Mouse (Mus musculus) forebrain, embryonic 11.5 days (tissue): ENCODE data around the gene Itpk1. TPM values are rescaled to one million over a fixed set of nuclear protein-coding genes. Genes with fewer than 3 reads are reported as not detected.

Experiments
- ATAC-seq: fragments of 200-750 bp; cut with Nextera tagmentation; replicated peaks from 2 replicates; pipeline ENCODE4 v1.8.0; 2017; ENCODE audit warnings: moderate TSS enrichment; ENCODE audit not compliant: low FRiP score
- DNase-seq: peaks from one replicate; pipeline ENCODE4 v3.0.0-alpha.2; 2017; ENCODE audit warnings: low spot score
- H3K27ac ChIP-seq: fragments of 300-500 bp; sonication (generic); 2 replicates; pipeline ENCODE4 v1.5.1; 2014; ENCODE audit warnings: low read depth, low read length
- H3K27me3 ChIP-seq: fragments of 300-500 bp; sonication (generic); 2 replicates; pipeline ENCODE4 v1.6.1; 2014; ENCODE audit warnings: mild to moderate bottlenecking, low read length, mixed read lengths; ENCODE audit not compliant: control insufficient read depth, insufficient read depth
- H3K36me3 ChIP-seq: fragments of 300-500 bp; sonication (generic); 2 replicates; pipeline ENCODE4 v1.6.1; 2014; ENCODE audit warnings: mild to moderate bottlenecking, low read length, moderate library complexity, mixed read lengths; ENCODE audit not compliant: control insufficient read depth, insufficient read depth
- H3K4me1 ChIP-seq: fragments of 300-500 bp; sonication (generic); replicated peaks from 2 replicates; pipeline ENCODE4 v1.6.1; 2014; ENCODE audit warnings: low read length, mixed read lengths; ENCODE audit not compliant: control insufficient read depth, insufficient read depth
- H3K4me2 ChIP-seq: fragments of 300-500 bp; sonication (generic); 2 replicates; pipeline ENCODE4 v1.6.1; 2014; ENCODE audit warnings: low read depth, mild to moderate bottlenecking, low read length, moderate library complexity, mixed read lengths; ENCODE audit not compliant: severe bottlenecking
- H3K4me3 ChIP-seq: fragments of 300-500 bp; sonication (generic); 2 replicates; pipeline ENCODE4 v1.5.1; 2014; ENCODE audit warnings: low read depth, low read length
- H3K9ac ChIP-seq: fragments of 300-500 bp; sonication (generic); 2 replicates; pipeline ENCODE4 v1.6.1; 2014; ENCODE audit warnings: low read length
- H3K9me3 ChIP-seq: fragments of 300-500 bp; sonication (generic); 2 replicates; pipeline ENCODE4 v1.6.1; 2016; ENCODE audit warnings: low read length, mixed read lengths; ENCODE audit not compliant: control insufficient read depth
- WGBS: fragments of 180-500 bp; shearing (Covaris S2); extraction: QIAGEN DNeasy Blood & Tissue Kit; methylation state at CpG from one replicate; pipeline ENCODE4 v1.1.7; 2014; 5-methylcytosine and 5-hydroxymethylcytosine counted together
- polyA plus RNA-seq: library from polyadenylated mRNA; unstranded; fragments of >200 nt; fragmentation: Nextera tagmentation; extraction: Ambion mirVana; gene quantifications from 2 replicates; pipeline ENCODE4 v1.2.1, GENCODE M21; 2014

Gene Itpk1
- polyA plus RNA-seq, 1 experiment from 2014 or later = 19.6 TPM

GRCm38 (mm10) chr12:102570111-102570510 is 134.6 kb downstream of the Itpk1 start:
- Histone ChIP-seq H3K36me3 (peaks cover 2% of the 10 kb centered on the region; the same call in 1 of the 2 replicates), H3K27me3 (no peaks in the 10 kb centered on the region), H3K4me1 (no peaks in the 10 kb centered on the region), H3K9ac (no peak overlapping the region), H3K27ac (no peak overlapping the region), H3K9me3 (no peaks in the 10 kb centered on the region), H3K4me3 (no peak overlapping the region), H3K4me2 (no peak overlapping the region)
- WGBS = 91% methylated on average over 13 of the region's 13 CpGs
- ATAC-seq = no peak
- DNase-seq = no peak

- Histone ChIP-seq H3K9me3 (no peaks in the 10 kb centered on the region), H3K4me1 (no peaks in the 10 kb centered on the region), H3K4me3 (no peak overlapping the region), H3K27me3 (no peaks in the 10 kb centered on the region), H3K9ac (no peak overlapping the region), H3K4me2 (no peak overlapping the region), H3K36me3 (no peaks in the 10 kb centered on the region), H3K27ac (no peak overlapping the region)
- WGBS = 79% methylated on average over 7 of the region's 7 CpGs
- DNase-seq (no peak), ATAC-seq (no peak)
Observed at GRCm38 (mm10) chr12:102568219-102568618, 136.5 kb downstream of the Itpk1 start.

GRCm38 (mm10) chr12:102566951-102567350 is 137.8 kb downstream of the Itpk1 start:
- ATAC-seq = no peak
- Histone ChIP-seq H3K4me1 (no peaks in the 10 kb centered on the region), H3K27ac (no peak overlapping the region), H3K36me3 (no peaks in the 10 kb centered on the region), H3K4me3 (no peak overlapping the region), H3K4me2 (no peak overlapping the region), H3K9ac (no peak overlapping the region), H3K9me3 (no peaks in the 10 kb centered on the region), H3K27me3 (no peaks in the 10 kb centered on the region)
- DNase-seq = no peak
- WGBS = 84% methylated on average over 2 of the region's 2 CpGs

GRCm38 (mm10) chr12:102565086-102565485 is 139.6 kb downstream of the Itpk1 start:
- Histone ChIP-seq H3K4me3 (no peak overlapping the region), H3K9ac (no peak overlapping the region), H3K4me2 (no peak overlapping the region), H3K36me3 (no peaks in the 10 kb centered on the region), H3K9me3 (no peaks in the 10 kb centered on the region), H3K27ac (no peak overlapping the region), H3K27me3 (no peaks in the 10 kb centered on the region), H3K4me1 (no peaks in the 10 kb centered on the region)
- WGBS = 90% methylated on average over 6 of the region's 6 CpGs
- DNase-seq (no peak), ATAC-seq (no peak)

- Histone ChIP-seq H3K36me3 (no peaks in the 10 kb centered on the region), H3K9me3 (no peaks in the 10 kb centered on the region), H3K27me3 (peaks cover 4% of the 10 kb centered on the region; the same call in 1 of the 2 replicates), H3K4me3 (no peak overlapping the region), H3K4me2 (no peak overlapping the region), H3K9ac (no peak overlapping the region), H3K4me1 (0 out of 2 replicates have a peak, but pooled peaks cover 2% of the 10 kb centered on the region), H3K27ac (no peak overlapping the region)
- DNase-seq = no peak
- no peak for ATAC-seq
- WGBS = 95% methylated on average over 5 of the region's 5 CpGs
Observed at GRCm38 (mm10) chr12:102557372-102557771, 147.4 kb downstream of the Itpk1 start.

GRCm38 (mm10) chr12:102555850-102556249 is 148.9 kb downstream of the Itpk1 start:
- ATAC-seq = no peak
- Histone ChIP-seq H3K4me3 (peak overlapping the region; percentile 52; the same call in 1 of the 2 replicates), H3K4me2 (no peak overlapping the region; the same call in 1 of the 2 replicates), H3K9me3 (no peaks in the 10 kb centered on the region), H3K36me3 (no peaks in the 10 kb centered on the region), H3K4me1 (0 out of 2 replicates have a peak, but pooled peaks cover 2% of the 10 kb centered on the region), H3K27ac (no peak overlapping the region), H3K9ac (no peak overlapping the region), H3K27me3 (peaks cover 4% of the 10 kb centered on the region; the same call in 1 of the 2 replicates)
- DNase-seq = no peak
- WGBS = 76% methylated on average over 3 of the region's 3 CpGs

- Histone ChIP-seq H3K4me2 (peak within 1 kb of the TSS; percentile 64), H3K9me3 (no peaks in the 10 kb centered on the region), H3K27ac (no peak within 1 kb of the TSS), H3K36me3 (no peaks in the 10 kb centered on the region), H3K4me3 (peak within 1 kb of the TSS; percentile 52), H3K9ac (peak within 1 kb of the TSS; percentile 51), H3K27me3 (peaks cover 4% of the 10 kb centered on the region; the same call in 1 of the 2 replicates), H3K4me1 (0 out of 2 replicates have a peak, but pooled peaks cover 2% of the 10 kb centered on the region)
- WGBS = 2% methylated on average over 48 of the region's 48 CpGs
- ATAC-seq (peak; percentile 78), DNase-seq (peak; percentile 94)
Observed at GRCm38 (mm10) chr12:102554721-102555516, 149.8 kb downstream of the Itpk1 start, which contains the start of gene Chga. Gene Chga, plus strand, starts transcription at chr12:102554969.

GRCm38 (mm10) chr12:102553705-102554275 is 150.9 kb downstream of the Itpk1 start:
- 77% methylated on average over 14 of the region's 14 CpGs for WGBS
- Histone ChIP-seq H3K9ac (no peak overlapping the region), H3K9me3 (no peaks in the 10 kb centered on the region), H3K4me3 (no peak overlapping the region), H3K27ac (no peak overlapping the region), H3K4me2 (no peak overlapping the region), H3K4me1 (0 out of 2 replicates have a peak, but pooled peaks cover 2% of the 10 kb centered on the region), H3K27me3 (peaks cover 4% of the 10 kb centered on the region; the same call in 1 of the 2 replicates), H3K36me3 (no peaks in the 10 kb centered on the region)
- DNase-seq = no peak
- ATAC-seq = no peak
